Mouse (Mus musculus) intestine, postnatal 0 days (tissue): Measurements from ENCODE around the gene Crb3. TPM values are rescaled to one million over a fixed set of nuclear protein-coding genes. Genes with fewer than 3 reads are reported as not detected.
"Not testable (repeated sequence)": the region's sequence is repeated elsewhere in the genome, so short reads cannot be mapped to it uniquely, and the experiment has no call there.

Source experiments
- ATAC-seq: fragments of 200-750 bp; cut with Nextera tagmentation; 2 replicates; pipeline ENCODE4 v1.8.0; 2017; ENCODE audit warnings: mild to moderate bottlenecking, moderate TSS enrichment, moderate library complexity
- H3K27ac ChIP-seq: fragments of 300-500 bp; sonication (generic); 2 replicates; pipeline ENCODE4 v1.5.1; 2014; ENCODE audit warnings: mild to moderate bottlenecking, low read depth, low read length, moderate library complexity
- H3K27me3 ChIP-seq: fragments of 300-500 bp; sonication (generic); replicated peaks from 2 replicates; pipeline ENCODE4 v1.6.1; 2014; ENCODE audit warnings: low read length, mixed read lengths; ENCODE audit not compliant: control insufficient read depth, insufficient read depth
- H3K36me3 ChIP-seq: fragments of 300-500 bp; sonication (generic); 2 replicates; pipeline ENCODE4 v1.6.1; 2014; ENCODE audit warnings: mild to moderate bottlenecking, moderate library complexity; ENCODE audit not compliant: control insufficient read depth, insufficient read depth
- H3K4me1 ChIP-seq: fragments of 300-500 bp; sonication (generic); replicated peaks from 2 replicates; pipeline ENCODE4 v1.6.1; 2014; ENCODE audit warnings: antibody characterized with exemption, low read length, mixed read lengths; ENCODE audit not compliant: control insufficient read depth, insufficient read depth
- H3K4me2 ChIP-seq: fragments of 300-500 bp; sonication (generic); replicated peaks from 2 replicates; pipeline ENCODE4 v1.6.1; 2014; ENCODE audit warnings: low read depth, mild to moderate bottlenecking, moderate library complexity
- H3K4me3 ChIP-seq: fragments of 300-500 bp; sonication (generic); 2 replicates; pipeline ENCODE4 v1.5.1; 2014; ENCODE audit warnings: low read depth, low read length
- H3K9ac ChIP-seq: fragments of 300-500 bp; sonication (generic); 2 replicates; pipeline ENCODE4 v1.6.1; 2014; ENCODE audit warnings: mild to moderate bottlenecking, low read depth, low read length
- H3K9me3 ChIP-seq: fragments of 300-500 bp; sonication (generic); 2 replicates; pipeline ENCODE4 v1.6.1; 2016; ENCODE audit warnings: mixed run types; ENCODE audit not compliant: control insufficient read depth
- CTCF ChIP-seq: sonication (generic); IDR thresholded peaks from 2 replicates; pipeline ENCODE4 v1.5.1; 2016; ENCODE audit warnings: low read depth, mild to moderate bottlenecking, control low read depth, antibody characterized with exemption, moderate library complexity
- WGBS: fragments of 180-500 bp; shearing (Covaris S2); extraction: QIAGEN DNeasy Blood & Tissue Kit; methylation state at CpG from one replicate; pipeline ENCODE4 v1.1.7; 2014; 5-methylcytosine and 5-hydroxymethylcytosine counted together
- polyA plus RNA-seq: library from polyadenylated mRNA; unstranded; fragments of >200 nt; fragmentation: Nextera tagmentation; extraction: Ambion mirVana; gene quantifications from 2 replicates; pipeline ENCODE4 v1.2.1, GENCODE M21; 2015

The Crb3 gene
- polyA plus RNA-seq, 1 experiment from 2014 or later, result 121 TPM

DNA sequence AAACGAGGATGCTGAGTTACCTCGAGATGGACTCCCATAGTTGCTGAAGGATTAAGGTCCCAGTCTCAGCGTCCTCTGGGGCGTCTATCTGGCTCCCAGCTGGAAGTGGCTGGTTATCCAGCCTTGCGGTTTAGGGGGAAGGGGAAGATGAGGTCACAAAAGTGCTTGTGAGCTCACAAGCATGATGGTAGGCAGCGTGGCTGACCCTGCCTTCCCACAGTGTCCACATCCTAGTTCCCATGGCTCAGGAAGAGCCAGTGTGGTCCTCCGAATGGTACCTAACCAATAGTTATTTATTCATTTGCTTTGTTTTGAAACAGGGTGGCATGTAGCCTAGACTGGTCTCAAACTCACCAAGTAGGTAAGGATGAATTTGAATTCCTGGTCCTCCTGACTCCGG, 17.4 kb upstream of the Crb3 start, which contains the start of gene Slc25a41:
TSS of gene Slc25a41 (minus strand) at position 101 of the 400 bp plus-strand sequence.
- no peak for ATAC-seq
- Histone ChIP-seq H3K4me2 (no peak within 1 kb of the TSS), H3K4me1 (no peaks in the 10 kb centered on the region), H3K9me3 (no peaks in the 10 kb centered on the region), H3K27me3 (no peaks in the 10 kb centered on the region), H3K9ac (no peak within 1 kb of the TSS), H3K36me3 (peaks cover 6% of the 10 kb centered on the region; the same call in 1 of the 2 replicates), H3K27ac (no peak within 1 kb of the TSS), H3K4me3 (no peak within 1 kb of the TSS)
- no peak for TF ChIP-seq CTCF
- 69% methylated on average over 8 of the region's 8 CpGs for WGBS

DNA sequence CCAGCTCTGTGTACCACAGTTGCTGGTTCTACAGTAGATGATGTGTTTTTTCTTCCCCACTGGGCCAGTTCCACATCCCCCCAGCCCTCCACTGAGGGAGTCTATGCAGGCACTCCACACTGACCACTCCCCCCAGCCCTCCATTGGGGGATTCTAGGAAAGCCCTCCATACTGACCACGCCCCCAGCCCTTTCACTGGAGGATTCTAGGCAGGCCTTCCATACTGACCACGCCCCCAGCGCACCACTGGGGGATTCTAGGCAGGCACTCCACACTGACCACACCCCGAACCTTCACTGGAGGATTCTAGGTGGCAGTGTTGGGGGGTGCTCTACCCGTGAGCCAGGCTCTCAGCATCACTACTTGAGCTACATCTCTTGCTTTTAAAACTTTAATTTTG, 11.5 kb upstream of the Crb3 start:
- WGBS, result 60% methylated on average over 5 of the region's 5 CpGs
- no peak for ATAC-seq

GRCm38 (mm10) chr17:57048816-57049215, 10.1 kb upstream of the Crb3 start:
- Histone ChIP-seq H3K9ac (no peak overlapping the region), H3K4me3 (no peak overlapping the region), H3K27ac (no peak overlapping the region), H3K27me3 (no peaks in the 10 kb centered on the region), H3K4me1 (no peaks in the 10 kb centered on the region), H3K4me2 (no peak overlapping the region), H3K9me3 (no peaks in the 10 kb centered on the region), H3K36me3 (peaks cover 6% of the 10 kb centered on the region; the same call in 1 of the 2 replicates)
- TF ChIP-seq CTCF, result no peak
- ATAC-seq, result no peak
- 84% methylated on average over 3 of the region's 3 CpGs for WGBS

More for the DNA sequence above, 11.5 kb upstream of the Crb3 start:
- Histone ChIP-seq H3K27me3 (no peaks in the 10 kb centered on the region), H3K9ac (no peak overlapping the region), H3K27ac (no peak overlapping the region), H3K4me2 (no peak overlapping the region), H3K36me3 (peaks cover 6% of the 10 kb centered on the region; the same call in 1 of the 2 replicates), H3K4me3 (no peak overlapping the region), H3K4me1 (no peaks in the 10 kb centered on the region), H3K9me3 (no peaks in the 10 kb centered on the region)
- no peak for TF ChIP-seq CTCF

- not testable (repeated sequence) for H3K27ac ChIP-seq, H3K27me3 ChIP-seq, H3K4me2 ChIP-seq, H3K9ac ChIP-seq, H3K4me3 ChIP-seq, ATAC-seq, H3K36me3 ChIP-seq, H3K9me3 ChIP-seq, H3K4me1 ChIP-seq
- peak; percentile 59 for TF ChIP-seq CTCF
- 89% methylated on average over 4 of the region's 4 CpGs for WGBS
Observed at GRCm38 (mm10) chr17:57051679-57052078, 7.2 kb upstream of the Crb3 start.

GRCm38 (mm10) chr17:57056246-57056645, 2.7 kb upstream of the Crb3 start:
- Histone ChIP-seq H3K27ac (no peak overlapping the region), H3K4me1 (peaks cover 6% of the 10 kb centered on the region; the same call in 1 of the 2 replicates), H3K36me3 (no peaks in the 10 kb centered on the region; the same call in 1 of the 2 replicates), H3K9ac (no peak overlapping the region), H3K9me3 (no peaks in the 10 kb centered on the region), H3K27me3 (no peaks in the 10 kb centered on the region), H3K4me2 (no peak overlapping the region), H3K4me3 (no peak overlapping the region)
- WGBS, result 83% methylated on average over 3 of the region's 3 CpGs
- TF ChIP-seq CTCF, result no peak
- ATAC-seq, result no peak

DNA sequence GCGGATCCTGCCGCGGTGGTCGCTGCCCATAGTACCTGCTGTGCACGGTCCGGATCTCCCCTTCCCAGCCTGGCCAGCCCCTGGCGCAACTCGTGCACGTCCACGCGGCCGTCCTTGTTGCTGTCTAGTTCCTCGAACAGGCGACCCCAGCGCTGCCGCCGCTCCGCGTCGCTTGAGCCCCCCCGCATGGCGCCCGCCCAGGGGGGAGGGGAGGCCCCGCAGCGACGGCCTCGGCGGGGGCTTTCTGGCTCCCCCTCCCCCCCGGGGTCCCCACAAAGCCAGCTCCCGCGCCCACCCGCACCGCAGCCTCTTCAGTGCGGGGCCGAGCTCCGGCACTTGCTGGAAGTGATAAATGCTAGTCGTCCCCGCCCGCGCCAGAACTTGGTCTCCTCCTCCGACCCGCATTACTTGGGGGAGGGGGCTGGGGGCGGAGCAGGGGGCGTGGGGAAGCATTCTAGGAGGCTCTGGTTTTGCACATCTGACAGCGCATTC, 627 bp downstream of the Crb3 start, which contains the start of gene Slc25a23:
TSS of gene Slc25a23 (minus strand) at position 378 of the 492 bp plus-strand sequence.
- Histone ChIP-seq H3K4me3 (peak within 1 kb of the TSS; percentile 68), H3K4me2 (peak within 1 kb of the TSS; percentile 98), H3K9me3 (no peaks in the 10 kb centered on the region), H3K9ac (peak within 1 kb of the TSS; percentile 69), H3K36me3 (no peaks in the 10 kb centered on the region; the same call in 1 of the 2 replicates), H3K4me1 (peaks cover 11% of the 10 kb centered on the region; the same call in 1 of the 2 replicates), H3K27ac (peak within 1 kb of the TSS; percentile 76), H3K27me3 (peaks cover 8% of the 10 kb centered on the region; the same call in 1 of the 2 replicates)
- TF ChIP-seq CTCF, result no peak
- under 1% methylated on average over 36 of the region's 45 CpGs for WGBS
- ATAC-seq, result no peak
